Mouse (Mus musculus): ENCODE measurements around the gene Prdx5.

Prdx5 gene

DNA sequence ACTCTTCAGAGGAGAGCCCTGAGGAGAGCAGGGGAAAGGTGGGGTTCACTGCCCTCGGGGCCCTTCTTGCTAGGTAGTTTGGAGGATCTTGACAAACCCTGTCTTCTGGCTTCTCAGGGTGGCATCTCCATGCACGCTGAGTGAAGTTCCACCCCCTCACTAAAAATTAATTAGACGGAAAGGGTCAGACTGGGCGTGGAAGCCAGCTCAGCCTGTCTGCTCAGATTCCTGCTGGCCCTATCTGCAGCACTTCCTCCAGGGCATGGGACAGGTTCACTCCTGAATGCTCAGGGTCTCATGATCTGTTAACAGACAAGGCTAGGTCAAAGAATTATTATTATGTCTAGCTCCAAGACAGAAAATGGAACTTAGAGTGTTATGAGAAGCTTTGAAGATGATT is 17.4 kb downstream of the Prdx5 start:
- no peak for DNase-seq (ENCODE audit: low read depth, low spot score)

- no peak for DNase-seq (ENCODE audit: low read depth, low spot score)
Measured at GRCm38 (mm10) chr19:6877965-6878364, 31.9 kb downstream of the Prdx5 start.

- DNase-seq (ENCODE audit: low read depth, low spot score), result no peak
Measured at GRCm38 (mm10) chr19:6876799-6877198, 33.1 kb downstream of the Prdx5 start.

DNA sequence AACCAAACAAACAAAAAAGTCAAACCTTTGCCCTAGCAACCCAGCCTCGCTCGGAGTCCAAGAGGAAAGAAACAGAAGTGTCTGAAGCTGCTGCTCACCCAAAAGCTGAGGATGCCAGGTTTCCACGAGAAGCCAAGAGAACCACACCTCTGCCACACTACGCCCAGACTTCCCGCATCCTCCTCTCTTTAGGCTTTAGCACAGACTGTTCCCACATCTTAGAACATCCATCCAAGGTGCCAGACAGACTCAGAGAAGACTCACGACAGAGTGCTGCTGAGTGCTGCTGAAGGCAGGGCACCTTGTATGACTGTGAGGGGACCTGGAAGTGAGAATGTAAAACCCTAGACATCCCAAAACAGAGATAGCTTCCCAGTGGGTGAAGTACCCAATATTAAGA is 34.1 kb downstream of the Prdx5 start:
- no peak for DNase-seq (ENCODE audit: low read depth, low spot score)

DNA sequence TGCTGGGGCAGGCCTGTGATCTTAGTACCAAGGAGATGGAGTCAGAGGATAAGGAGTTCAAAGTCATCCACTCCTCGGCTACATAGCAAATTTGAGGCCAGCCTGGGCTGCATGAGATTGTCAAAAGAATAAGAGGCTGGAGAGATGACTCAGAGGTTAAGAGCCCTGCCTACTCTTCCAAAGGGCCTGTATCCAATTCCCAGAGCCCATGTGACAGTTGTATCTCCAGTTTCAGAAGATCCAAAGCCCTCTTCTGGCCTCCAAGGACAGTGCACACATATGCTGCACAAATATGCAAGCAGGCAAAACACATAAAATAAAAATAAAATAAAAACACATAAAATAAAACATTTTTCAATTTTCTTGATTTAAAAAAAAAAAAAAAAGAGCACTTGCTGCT is 35.6 kb downstream of the Prdx5 start:
- DNase-seq (ENCODE audit: low read depth, low spot score), result no peak

GRCm38 (mm10) chr19:6872701-6873100 is 37.2 kb downstream of the Prdx5 start:
- no peak for DNase-seq (ENCODE audit: low read depth, low spot score)

- DNase-seq (ENCODE audit: low read depth, low spot score), result no peak
Measured at GRCm38 (mm10) chr19:6871574-6872271, 38.2 kb downstream of the Prdx5 start.

DNA sequence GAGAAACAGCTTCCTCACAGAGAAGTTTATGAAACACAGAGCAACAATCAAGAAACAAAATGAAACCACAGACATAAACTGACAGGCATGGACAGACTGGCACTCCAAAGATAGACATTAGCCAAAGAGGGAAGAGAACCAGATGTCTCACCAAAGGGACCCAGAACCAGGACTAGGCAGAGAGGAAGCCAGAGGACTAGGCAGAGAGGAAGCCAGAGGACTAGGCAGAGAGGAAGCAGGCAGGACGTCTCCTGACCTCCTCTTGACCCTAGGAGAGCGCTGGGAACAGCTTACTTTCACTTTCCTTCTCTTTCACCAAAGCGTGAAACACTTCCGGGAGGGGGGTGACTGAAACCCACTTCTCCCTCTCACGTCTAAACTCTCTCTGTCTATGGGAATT is 40.6 kb downstream of the Prdx5 start:
- peak; percentile 58 for DNase-seq (ENCODE audit: low read depth, low spot score)

GRCm38 (mm10) chr19:6861451-6861850 is 48.5 kb downstream of the Prdx5 start:
- no peak for DNase-seq (ENCODE audit: low read depth, low spot score)

DNA sequence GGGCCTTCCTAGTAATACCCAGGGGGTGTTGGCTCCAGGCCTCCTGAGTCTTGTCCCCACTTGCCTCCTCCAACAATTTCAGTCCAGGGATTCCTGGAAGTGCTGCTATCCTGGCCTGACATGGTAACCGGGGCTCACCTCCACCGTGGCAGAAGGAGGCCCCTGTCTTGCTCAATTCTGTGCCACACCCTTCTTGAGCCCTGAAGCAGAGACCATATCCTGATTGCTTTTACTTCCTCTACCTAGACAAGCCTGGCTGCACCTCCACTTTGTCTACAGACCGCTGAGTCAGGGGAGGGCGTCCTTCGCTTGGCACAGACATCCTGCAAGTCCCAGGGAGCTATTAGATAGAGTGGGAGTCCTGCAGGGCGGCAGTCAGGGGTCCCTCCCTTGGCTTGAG is 49.2 kb downstream of the Prdx5 start:
- no peak for DNase-seq (ENCODE audit: low read depth, low spot score)

GRCm38 (mm10) chr19:6859971-6860370 is 49.9 kb downstream of the Prdx5 start:
- no peak for DNase-seq (ENCODE audit: low read depth, low spot score)

- DNase-seq (ENCODE audit: low read depth, low spot score), result no peak
Measured at GRCm38 (mm10) chr19:6859032-6859651, 50.8 kb downstream of the Prdx5 start.

DNA sequence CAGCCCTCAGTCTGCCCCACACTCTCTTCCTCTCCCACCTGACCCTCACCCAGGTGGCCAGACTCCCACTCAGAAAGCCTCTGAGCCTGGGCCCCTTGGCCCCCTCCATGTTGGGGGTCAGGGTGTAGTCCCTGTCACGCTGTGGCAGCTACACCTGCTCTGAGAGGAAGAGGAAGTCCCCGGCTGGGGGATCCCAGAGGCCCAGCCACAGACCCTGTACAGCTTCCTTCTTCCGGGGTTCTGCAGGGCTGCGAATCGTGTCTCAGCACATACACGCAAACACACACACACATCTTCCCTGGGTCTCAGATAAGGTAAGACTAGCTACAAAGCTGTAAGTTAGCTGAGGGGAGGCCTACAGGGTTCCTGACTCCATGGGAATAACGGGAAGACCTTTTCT is 51.9 kb downstream of the Prdx5 start, which contains the start of gene Ccdc88b:
Gene Ccdc88b, minus strand, starts transcription at position 181 of the 400 bp plus-strand sequence.
- no peak for DNase-seq (ENCODE audit: low read depth, low spot score)

- DNase-seq (ENCODE audit: low read depth, low spot score), result no peak
Measured at GRCm38 (mm10) chr19:6857391-6858005, 52.4 kb downstream of the Prdx5 start.

GRCm38 (mm10) chr19:6857003-6857360 is 52.9 kb downstream of the Prdx5 start:
- no peak for DNase-seq (ENCODE audit: low read depth, low spot score)
